Mouse (Mus musculus) thymus, postnatal 4 days (tissue): Measurements from ENCODE around the gene Ifnab.

ENCODE experiments used
- DNase-seq: peaks from one replicate; pipeline ENCODE4 v3.0.0; 2021

Ifnab gene

GRCm38 (mm10) chr4:88655461-88655860 is 35.7 kb downstream of the Ifnab start:
- no peak for DNase-seq

GRCm38 (mm10) chr4:88653644-88654043 is 37.5 kb downstream of the Ifnab start:
- DNase-seq: no peak

GRCm38 (mm10) chr4:88644359-88644758 is 46.8 kb downstream of the Ifnab start, which contains the start of gene Ifna13:
Gene Ifna13 (minus strand): TSS chr4:88644459.
- no peak for DNase-seq

- no peak for DNase-seq
Measured at GRCm38 (mm10) chr4:88642526-88642925, 48.6 kb downstream of the Ifnab start.

- peak; percentile 100 for DNase-seq
Measured at GRCm38 (mm10) chr4:88641077-88641831, 49.9 kb downstream of the Ifnab start.

GRCm38 (mm10) chr4:88640704-88641076 is 50.5 kb downstream of the Ifnab start:
- DNase-seq: no peak
